Mouse (Mus musculus): ENCODE measurements around the gene Iffo1.

DNA sequence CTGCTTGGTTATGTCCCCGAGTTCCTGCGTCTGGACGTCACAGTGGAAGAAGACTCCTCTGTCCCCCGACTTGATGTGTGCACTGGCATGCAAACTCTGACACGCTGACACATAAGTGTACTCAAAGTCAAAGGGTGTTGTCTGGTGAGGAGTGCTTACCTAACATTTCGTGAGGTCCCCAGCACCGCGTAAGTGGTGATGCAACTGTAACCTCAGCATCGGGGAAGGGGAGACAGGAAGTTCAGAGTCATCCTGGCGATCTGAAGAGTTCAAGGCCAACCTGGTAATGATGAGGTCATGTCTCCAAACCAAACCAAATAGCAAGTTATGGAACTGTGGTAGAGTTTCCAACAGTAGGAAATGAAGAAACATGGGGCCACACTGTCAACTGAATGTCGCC, 32.5 kb upstream of the Iffo1 start:
- TF ChIP-seq MYOG (IDR thresholded peaks at IDR 0.05; ENCODE audit: control insufficient read depth, extremely low read depth, insufficient read length) = no peak
- no peak for TF ChIP-seq CTCF (IDR thresholded peaks at IDR 0.05; ENCODE audit: control insufficient read depth, insufficient read depth, insufficient read length)
